Mouse (Mus musculus) right cerebral cortex, postnatal 14 days (tissue): ENCODE measurements around the gene Gm20422.
"Not testable (repeated sequence)": the region's sequence is repeated elsewhere in the genome, so short reads cannot be mapped to it uniquely, and the experiment has no call there.

Experiments
- DNase-seq: peaks from one replicate; pipeline ENCODE4 v3.0.0; 2022

Gm20422 gene

DNA sequence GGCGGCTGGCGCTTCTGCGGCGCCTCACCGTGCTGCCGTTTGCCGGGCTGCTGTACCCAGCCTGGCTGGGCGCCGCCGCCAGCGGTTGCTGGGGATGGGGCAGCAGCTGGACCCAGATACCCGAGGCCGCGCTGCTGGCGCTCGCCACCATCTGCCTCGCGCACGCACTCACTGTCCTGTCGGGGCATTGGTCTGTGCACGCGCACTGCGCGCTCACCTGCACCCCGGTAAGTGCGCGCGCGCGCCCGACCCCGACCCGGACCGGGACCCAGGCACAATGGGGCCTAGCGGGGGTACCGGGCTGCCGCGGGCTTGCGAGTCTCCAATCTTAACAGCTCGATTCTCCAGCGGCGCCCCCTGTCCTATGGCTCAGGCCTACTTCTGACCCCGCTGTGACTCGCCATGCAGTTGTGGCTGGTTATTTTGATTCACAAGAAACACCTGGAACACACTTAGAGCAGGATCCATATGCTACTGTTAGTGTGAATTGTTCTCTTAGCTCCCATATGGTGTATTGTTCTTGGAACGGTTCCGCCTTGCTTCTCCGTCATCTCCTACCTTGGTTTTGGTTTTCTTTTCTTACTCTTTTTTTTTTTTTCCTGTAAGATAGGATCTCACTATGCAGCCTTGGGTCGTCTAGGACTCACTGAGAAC is 16.9 kb upstream of the Gm20422 start:
- DNase-seq: peak; percentile 35

GRCm38 (mm10) chr8:69790773-69791367 is 16.2 kb upstream of the Gm20422 start, which contains the start of the genes Atp13a1 and Zfp866:
Gene Atp13a1 (plus strand): TSS chr8:69791163.
Gene Zfp866 (minus strand): TSS chr8:69791178.
- DNase-seq: peak; percentile 85

GRCm38 (mm10) chr8:69790364-69790763 is 15.7 kb upstream of the Gm20422 start:
- no peak for DNase-seq

GRCm38 (mm10) chr8:69789731-69790130 is 15.0 kb upstream of the Gm20422 start:
- DNase-seq: no peak

- no peak for DNase-seq
Observed at GRCm38 (mm10) chr8:69789105-69789504, 14.4 kb upstream of the Gm20422 start.

DNA sequence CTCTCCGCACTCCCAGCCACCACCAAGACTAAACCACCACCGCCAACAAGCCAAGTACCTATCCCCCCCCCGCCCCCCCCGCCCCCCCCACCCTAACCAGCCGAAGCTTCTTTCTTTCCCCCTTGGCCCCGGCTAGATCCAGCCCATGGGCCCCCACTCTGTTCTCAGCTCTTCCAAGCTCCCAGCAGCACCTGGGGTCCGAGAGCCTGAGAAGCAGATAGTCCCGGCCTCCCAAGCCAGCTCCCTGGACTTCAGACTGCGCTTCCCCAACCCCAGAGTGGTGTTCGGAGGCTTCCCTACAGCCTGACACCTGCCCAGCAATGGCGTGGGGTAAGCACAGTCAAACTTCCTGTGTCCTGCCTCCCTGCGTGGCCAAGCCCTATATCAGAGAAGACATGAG is 2.4 kb upstream of the Gm20422 start:
- DNase-seq: no peak

DNA sequence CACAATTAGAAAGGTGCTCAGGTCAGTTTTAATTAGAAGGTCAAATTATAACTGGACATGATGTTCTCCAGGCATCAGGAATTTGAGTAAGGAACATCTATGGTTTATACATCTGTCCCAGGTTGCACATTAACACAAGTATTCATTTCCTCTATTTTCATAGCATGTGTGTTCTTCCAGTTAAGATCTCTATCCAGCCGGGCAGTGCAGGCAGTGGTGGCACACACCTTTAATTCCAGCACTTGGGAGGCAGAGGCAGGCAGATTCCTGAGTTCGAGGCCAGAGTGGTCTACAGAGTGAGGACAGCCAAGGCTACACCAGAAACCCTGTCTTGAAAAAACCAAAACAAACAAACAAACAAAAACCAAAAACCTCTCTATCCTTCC is 456 bp upstream of the Gm20422 start:
- no peak for DNase-seq

DNA sequence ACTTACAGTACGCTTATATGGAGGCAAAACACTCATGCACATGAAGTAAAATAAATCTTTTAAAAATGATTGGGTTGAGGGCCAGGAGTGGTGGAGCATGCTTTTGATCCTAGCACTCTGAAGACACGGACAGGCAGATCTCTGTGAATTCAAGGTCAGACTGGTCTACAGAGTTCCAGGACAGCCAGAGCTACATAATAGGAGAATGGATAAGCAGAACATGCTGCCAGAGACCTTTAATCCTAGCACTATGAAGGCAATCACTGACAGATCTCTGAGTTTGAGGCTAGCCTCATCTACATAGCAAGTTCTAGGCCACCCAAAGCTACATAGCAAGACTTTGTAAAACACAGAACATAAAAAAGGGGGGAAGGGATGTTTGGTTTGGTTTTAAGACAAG is 2.6 kb downstream of the Gm20422 start:
- no peak for DNase-seq

DNA sequence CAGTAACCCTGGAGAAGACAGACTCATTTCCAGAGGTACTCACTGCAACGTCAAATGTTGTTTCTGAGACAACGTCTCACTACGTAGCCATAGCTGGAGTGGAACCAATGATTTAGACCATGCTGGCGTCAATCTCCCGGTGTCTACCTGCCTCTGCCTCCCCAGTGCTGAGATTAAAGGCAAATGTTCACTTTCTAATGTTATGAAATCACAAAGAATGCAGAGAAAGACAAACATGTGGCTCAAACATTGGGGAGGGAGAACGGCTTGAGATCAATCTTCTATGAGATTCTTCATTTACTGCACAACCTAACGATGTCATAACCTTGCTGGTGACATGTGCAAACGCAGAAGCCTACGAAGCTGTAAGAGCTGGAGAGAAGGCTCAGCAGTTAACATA is 3.5 kb downstream of the Gm20422 start:
- no peak for DNase-seq

- DNase-seq: no peak
Observed at GRCm38 (mm10) chr8:69761814-69762445, 12.8 kb downstream of the Gm20422 start.

GRCm38 (mm10) chr8:69758316-69758715 is 16.4 kb downstream of the Gm20422 start:
- DNase-seq: no peak

GRCm38 (mm10) chr8:69752437-69752836 is 22.2 kb downstream of the Gm20422 start:
- DNase-seq: no peak

DNA sequence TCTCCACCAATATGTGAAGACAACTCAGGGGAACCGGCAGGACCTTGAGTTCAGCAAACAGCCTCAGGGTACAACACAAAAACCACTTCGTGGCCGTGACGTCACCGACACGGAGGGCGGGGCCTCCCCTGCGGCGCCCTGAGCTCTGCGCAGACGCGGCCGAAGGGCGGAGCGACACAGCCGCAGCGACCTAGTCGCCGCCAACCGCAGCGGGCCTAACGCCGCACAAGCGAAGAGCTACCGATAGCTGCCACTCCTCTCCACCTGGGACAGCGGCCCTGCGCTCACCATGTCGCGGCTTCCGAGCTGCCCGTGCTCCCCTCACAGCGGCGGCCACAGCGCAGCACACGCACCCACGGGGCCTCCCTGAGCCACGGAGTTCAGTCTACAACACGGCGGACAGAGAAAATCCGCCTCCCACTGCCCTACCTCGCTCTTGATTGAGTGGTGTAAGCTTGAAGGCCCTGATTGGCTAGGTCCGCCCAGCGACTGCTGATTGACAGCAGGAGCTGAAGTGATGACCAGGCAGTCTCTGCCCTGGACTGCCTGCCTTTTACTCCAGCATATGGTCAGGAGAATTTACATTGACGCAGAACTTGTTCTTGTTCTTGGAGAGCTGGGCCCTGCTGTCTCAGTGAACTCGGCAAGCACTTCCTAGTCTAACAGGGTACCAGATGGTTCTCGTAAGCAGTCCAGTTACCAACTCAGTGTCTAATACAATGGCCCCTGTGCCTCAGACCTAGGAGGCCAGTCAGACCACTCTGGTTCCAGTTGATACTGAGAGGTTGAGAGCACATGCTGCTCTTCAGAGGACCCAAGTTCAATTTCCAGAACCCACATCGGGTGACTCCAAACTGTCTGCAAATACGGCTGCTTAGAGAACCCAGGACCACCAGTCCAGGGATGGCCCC is 24.9 kb downstream of the Gm20422 start, which contains the start of gene Zfp963:
Gene Zfp963 (minus strand): TSS at position 427 of the 911 bp plus-strand sequence.
- peak; percentile 92 for DNase-seq

DNA sequence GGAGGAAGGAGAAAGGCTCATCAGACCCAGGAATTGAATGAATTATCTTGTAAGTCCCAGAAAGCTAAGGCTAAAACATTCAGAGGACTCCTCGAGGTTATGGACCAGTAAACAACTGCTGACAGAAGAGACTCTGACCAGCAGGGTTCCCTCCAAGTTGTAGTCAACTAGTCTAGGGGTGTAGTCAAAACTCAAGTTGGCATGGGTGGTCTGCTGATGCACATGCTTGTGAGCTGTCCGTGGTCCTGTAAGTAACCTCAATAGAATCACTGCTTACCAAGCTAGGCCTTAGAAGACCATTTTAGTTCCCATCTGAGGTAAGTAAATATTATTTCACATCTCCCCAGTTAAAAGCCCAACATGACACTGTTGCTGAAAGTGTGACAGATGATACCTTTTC is 33.5 kb downstream of the Gm20422 start:
- DNase-seq: no peak

- no peak for DNase-seq
Observed at GRCm38 (mm10) chr8:69740763-69741162, 33.9 kb downstream of the Gm20422 start.

DNA sequence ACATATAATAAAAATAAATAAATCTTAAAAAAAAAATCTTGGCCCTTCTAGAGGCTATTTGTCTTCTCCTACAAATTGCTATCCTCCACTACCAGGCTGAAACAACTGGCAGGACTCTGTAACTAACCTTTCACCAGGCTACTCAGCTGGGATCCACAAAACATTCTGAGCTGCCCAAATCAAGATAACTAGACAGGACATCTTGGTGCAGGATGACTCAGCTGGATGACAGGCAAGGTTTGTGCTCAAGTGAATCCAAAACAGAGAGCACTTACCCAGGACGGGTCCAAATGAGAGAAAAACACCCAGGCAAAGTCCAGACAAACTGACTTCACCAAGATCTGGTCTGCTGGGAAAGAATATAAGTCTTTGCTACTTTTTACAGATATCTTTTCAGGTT is 39.2 kb downstream of the Gm20422 start:
- DNase-seq: no peak

DNA sequence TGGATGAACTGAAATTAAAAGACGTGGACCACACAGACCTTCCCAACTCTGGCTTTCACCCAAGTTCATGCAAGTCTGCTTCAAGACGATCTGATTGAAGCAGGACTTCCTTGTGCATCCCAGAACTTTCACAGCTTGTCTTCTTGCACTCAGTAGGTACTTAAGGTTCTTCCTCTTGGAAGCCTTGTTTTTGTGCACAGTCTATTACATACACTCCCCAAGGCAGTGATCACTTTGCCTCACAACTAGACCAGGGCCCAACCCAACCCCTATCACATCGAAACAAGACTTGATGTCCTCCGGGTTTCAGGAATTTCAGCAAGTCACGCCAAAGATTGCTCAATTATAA is 57.5 kb downstream of the Gm20422 start:
- no peak for DNase-seq

GRCm38 (mm10) chr8:69716403-69717231 is 58.1 kb downstream of the Gm20422 start:
- DNase-seq: peak; percentile 96

- DNase-seq: no peak
Observed at GRCm38 (mm10) chr8:69715366-69715765, 59.3 kb downstream of the Gm20422 start.

GRCm38 (mm10) chr8:69713516-69713915 is 61.2 kb downstream of the Gm20422 start:
- DNase-seq: no peak

DNA sequence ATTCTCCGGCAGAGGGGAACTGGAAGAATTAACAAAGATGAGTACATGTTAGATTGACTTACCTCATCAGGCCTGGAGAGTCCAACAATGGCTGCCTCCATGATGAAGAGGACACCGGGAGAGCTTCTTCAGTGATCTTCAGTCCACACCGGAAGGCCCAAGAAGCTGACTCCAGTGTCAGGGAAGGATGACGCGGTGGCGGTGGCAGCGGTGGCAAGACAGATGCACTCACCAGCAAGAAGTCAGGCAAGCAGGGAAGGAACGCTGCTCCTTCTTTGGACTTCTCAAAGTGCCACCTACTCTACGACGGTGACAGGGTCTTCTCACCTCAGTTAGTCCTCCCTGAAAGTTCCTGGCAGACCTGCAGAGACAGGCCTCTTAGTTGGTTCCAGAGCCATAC is 64.1 kb downstream of the Gm20422 start, which contains the start of gene Zfp869:
Gene Zfp869 (minus strand): TSS at position 101 of the 400 bp plus-strand sequence.
- not testable (repeated sequence) for DNase-seq

- DNase-seq: no peak
Observed at GRCm38 (mm10) chr8:69701810-69702209, 72.9 kb downstream of the Gm20422 start.
